Mouse (Mus musculus) liver, embryonic 15.5 days (tissue): Measurements from ENCODE around the gene Mlst8. TPM values are rescaled to one million over a fixed set of nuclear protein-coding genes. Genes with fewer than 3 reads are reported as not detected.

Source experiments
- polyA plus RNA-seq: library from polyadenylated mRNA; unstranded; fragments of >200 nt; fragmentation: Nextera tagmentation; extraction: Ambion mirVana; gene quantifications from 2 replicates; pipeline ENCODE4 v1.2.1, GENCODE M21; 2015

The Mlst8 gene
- polyA plus RNA-seq, 1 experiment from 2014 or later = 12.0 TPM

Other genes with a start within 250 kb of the Mlst8 start
- 71.5 and 75.6 TPM in 2 replicates for gene Ccnf, start 227.6 kb downstream of the Mlst8 start, polyA plus RNA-seq
- gene Abca17, start 128.0 kb downstream of the Mlst8 start, polyA plus RNA-seq = not detected in 2 replicates
- gene Abca3, start 127.1 kb downstream of the Mlst8 start, polyA plus RNA-seq = 14.1 and 14.8 TPM in 2 replicates
- 109 and 113 TPM in 2 replicates for gene Rnps1, start 64.5 kb downstream of the Mlst8 start, polyA plus RNA-seq
- 81.2 and 92.2 TPM in 2 replicates for gene Eci1, start 52.4 kb downstream of the Mlst8 start, polyA plus RNA-seq
- gene Dnase1l2, start 36.0 kb downstream of the Mlst8 start, polyA plus RNA-seq = 0.39 and 0.41 TPM in 2 replicates
- gene E4f1, start 8.8 kb downstream of the Mlst8 start, polyA plus RNA-seq = 11.5 and 14.2 TPM in 2 replicates
- gene Pgp, start 8.7 kb downstream of the Mlst8 start, polyA plus RNA-seq = 60.5 and 61.2 TPM in 2 replicates
- gene Bricd5, start 5.2 kb downstream of the Mlst8 start, polyA plus RNA-seq = 0.13 TPM in 1 of 2 replicates, not detected in the other
- 0.05 and 0.09 TPM in 2 replicates for gene Caskin1, start 9.5 kb upstream of the Mlst8 start, polyA plus RNA-seq
- 32.9 and 35.2 TPM in 2 replicates for gene Traf7, start 48.9 kb upstream of the Mlst8 start, polyA plus RNA-seq
- gene Rab26, start 55.1 kb upstream of the Mlst8 start, polyA plus RNA-seq = 0.64 and 0.74 TPM in 2 replicates
- 2.6 and 3.0 TPM in 2 replicates for gene Pkd1, start 70.8 kb upstream of the Mlst8 start, polyA plus RNA-seq
- gene Tsc2, start 153.6 kb upstream of the Mlst8 start, polyA plus RNA-seq = 18.8 and 21.4 TPM in 2 replicates
- gene Nthl1, start 153.6 kb upstream of the Mlst8 start, polyA plus RNA-seq = 5.8 and 6.4 TPM in 2 replicates
- gene Slc9a3r2, start 171.2 kb upstream of the Mlst8 start, polyA plus RNA-seq = 10.8 and 13.8 TPM in 2 replicates
- gene Npw, start 179.4 kb upstream of the Mlst8 start, polyA plus RNA-seq = 0.30 TPM in 1 of 2 replicates, not detected in the other
- 9.9 and 12.5 TPM in 2 replicates for gene Zfp598, start 190.6 kb upstream of the Mlst8 start, polyA plus RNA-seq
- 0.07 and 0.16 TPM in 2 replicates for gene Syngr3, start 210.9 kb upstream of the Mlst8 start, polyA plus RNA-seq
- 22.8 and 25.2 TPM in 2 replicates for gene Gfer, start 217.1 kb upstream of the Mlst8 start, polyA plus RNA-seq
- 0.14 and 0.16 TPM in 2 replicates for gene Noxo1, start 217.2 kb upstream of the Mlst8 start, polyA plus RNA-seq
- gene Tbl3, start 228.6 kb upstream of the Mlst8 start, polyA plus RNA-seq = 35.0 and 40.6 TPM in 2 replicates
- not detected in 2 replicates for gene Rnf151, start 239.0 kb upstream of the Mlst8 start, polyA plus RNA-seq
- 1,043 and 1,068 TPM in 2 replicates for gene Rps2, start 239.0 kb upstream of the Mlst8 start, polyA plus RNA-seq
- gene Ndufb10, start 245.4 kb upstream of the Mlst8 start, polyA plus RNA-seq = 160 and 162 TPM in 2 replicates
- gene Rpl3l, start 248.7 kb upstream of the Mlst8 start, polyA plus RNA-seq = 0.09 and 0.15 TPM in 2 replicates